Mouse (Mus musculus) heart, adult 2 months (tissue): ENCODE data around the gene Opa3. TPM values are rescaled to one million over a fixed set of nuclear protein-coding genes. Genes with fewer than 3 reads are reported as not detected.

Experiments used
- DNase-seq, 2 experiments: peaks; one replicate each; pipeline ENCODE4 v3.0.0; 2021
- H3K27ac ChIP-seq: fragments of 200-600 bp; 2 replicates; pipeline ENCODE4 v1.8.1; 2022
- H3K27me3 ChIP-seq: fragments of 200-500 bp; 2 replicates; pipeline ENCODE4 v1.6.1; 2012; ENCODE audit warnings: mild to moderate bottlenecking, low read length, inconsistent platforms, mixed read lengths; ENCODE audit not compliant: control insufficient read depth, insufficient read depth
- H3K36me3 ChIP-seq: fragments of 200-500 bp; 2 replicates; pipeline ENCODE4 v1.6.1; 2012; ENCODE audit warnings: low read length, inconsistent platforms; ENCODE audit not compliant: control insufficient read depth, insufficient read depth
- H3K4me1 ChIP-seq: fragments of 200-500 bp; 2 replicates; pipeline ENCODE4 v1.6.1; 2011; ENCODE audit warnings: low read length; ENCODE audit not compliant: control insufficient read depth, insufficient read depth
- H3K4me3 ChIP-seq: fragments of 200-600 bp; 2 replicates; pipeline ENCODE4 v1.8.1; 2022
- H3K79me2 ChIP-seq: fragments of 200-500 bp; replicated peaks from 2 replicates; pipeline ENCODE4 v1.6.1; 2012; ENCODE audit warnings: mild to moderate bottlenecking, inconsistent platforms, low read length, moderate library complexity, mixed read lengths; ENCODE audit not compliant: control insufficient read depth, insufficient read depth
- H3K9ac ChIP-seq: fragments of 200-500 bp; 2 replicates; pipeline ENCODE4 v1.6.1; 2012; ENCODE audit warnings: low read depth, mild to moderate bottlenecking, control low read depth, inconsistent platforms, low read length, mixed read lengths
- CTCF ChIP-seq: fragments of 200-600 bp; IDR thresholded peaks from 2 replicates; pipeline ENCODE4 v1.8.1; 2022; ENCODE audit warnings: antibody characterized with exemption, mild to moderate bottlenecking, moderate library complexity
- EP300 ChIP-seq: fragments of 200-500 bp; IDR thresholded peaks from 2 replicates; pipeline ENCODE4 v1.6.1; 2011; ENCODE audit warnings: low read depth, low read length, control low read depth; ENCODE audit not compliant: insufficient read depth
- POLR2A ChIP-seq: fragments of 200-500 bp; IDR thresholded peaks from 2 replicates; pipeline ENCODE4 v1.6.1; 2011; ENCODE audit warnings: mild to moderate bottlenecking, low read depth, low read length, control low read depth; ENCODE audit not compliant: insufficient read depth
- WGBS: fragments of 180-500 bp; shearing (Covaris S2); methylation state at CpG from one replicate; pipeline ENCODE4 v1.1.7; 2018; 5-methylcytosine and 5-hydroxymethylcytosine counted together
- intact Hi-C: fragments of 180-260 bp; cut with DNase I; formaldehyde crosslinking; loops from one replicate; pipeline ENCODE4 v1.15.1; 2025
- polyA plus RNA-seq: library from polyadenylated mRNA; depleted of rRNA; stranded (reverse); fragments of >200 nt; gene quantifications from 2 replicates; pipeline ENCODE4 v1.2.3, GENCODE M21; 2012
- total RNA-seq, 2 experiments: library from RNA; stranded (reverse); gene quantifications; 2 replicates each; pipeline ENCODE4 v1.2.3; 2021

The Opa3 gene
- total and polyA plus RNA-seq, 3 experiments: 59.9 to 66.0 (median 64.6) TPM

- Histone ChIP-seq H3K4me1 (peaks cover 2% of the 10 kb centered on the region), H3K36me3 (no peaks in the 10 kb centered on the region), H3K4me3 (peak overlapping the region; percentile 52), H3K79me2 (no peaks in the 10 kb centered on the region), H3K27me3 (no peaks in the 10 kb centered on the region), H3K27ac (peak overlapping the region; percentile 95), H3K9ac (peak overlapping the region; percentile 23; the same call in 1 of the 2 replicates)
- WGBS: under 1% methylated on average over 29 of the region's 29 CpGs
- intact Hi-C loops: loop anchor here (1.0 kb wide), 1 partner anchor 43 kb away; no protein-coding TSS in a partner anchor
- TF ChIP-seq CTCF (peak; percentile 99), EP300 (peak; percentile 92; the same call in 1 of the 2 replicates), POLR2A (0 out of 2 replicates have a peak, but pooled peaks have one; percentile 15)
- peak; percentile 80 for DNase-seq
Observed at GRCm38 (mm10) chr7:19300501-19301421, 72.6 kb downstream of the Opa3 start.

DNA sequence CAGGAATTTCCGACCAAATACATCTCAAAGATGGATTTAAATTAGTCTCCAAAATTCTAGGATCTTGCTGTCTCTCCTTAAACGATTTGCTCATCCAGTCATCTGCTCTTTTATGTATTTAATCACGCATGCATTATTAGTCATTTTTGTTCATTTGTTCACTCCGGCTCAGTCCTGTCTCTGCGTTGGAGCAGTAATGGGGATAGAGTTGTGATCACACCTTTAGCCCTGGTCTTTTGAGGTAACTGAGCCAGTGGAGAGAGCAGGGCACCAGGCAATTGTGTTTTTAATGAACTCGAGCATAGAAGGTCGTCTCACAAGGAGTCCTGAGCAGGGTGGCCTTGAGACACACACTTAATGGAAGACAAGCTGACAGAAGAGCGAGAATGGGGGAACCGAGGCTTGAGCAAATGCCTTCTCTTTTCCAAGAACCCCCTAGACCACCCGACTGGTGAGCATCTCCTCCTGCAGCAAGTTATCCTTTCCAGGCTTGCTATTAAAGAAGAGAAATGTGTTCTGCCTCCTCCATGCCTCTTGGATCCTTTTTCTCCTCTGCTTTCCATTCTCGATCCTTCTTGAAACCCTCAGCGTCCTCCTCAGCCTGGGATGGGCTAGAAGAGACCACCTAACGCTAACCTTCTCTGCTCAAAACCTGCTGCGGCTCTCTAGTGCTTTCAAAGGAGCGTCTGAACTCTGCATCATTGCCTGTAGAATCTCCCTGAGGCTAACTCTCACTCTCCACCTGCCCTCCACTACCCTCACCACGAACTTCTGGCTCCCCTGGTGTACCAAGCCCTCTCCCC is 73.5 kb downstream of the Opa3 start:
- Histone ChIP-seq H3K4me3 (peak overlapping the region; percentile 52; the same call in 1 of the 2 replicates), H3K36me3 (no peaks in the 10 kb centered on the region), H3K9ac (no peak overlapping the region; the same call in 1 of the 2 replicates), H3K79me2 (no peaks in the 10 kb centered on the region), H3K27me3 (no peaks in the 10 kb centered on the region), H3K4me1 (peaks cover 2% of the 10 kb centered on the region), H3K27ac (peak overlapping the region; percentile 95)
- TF ChIP-seq EP300 (no peak), POLR2A (no peak), CTCF (no peak)
- intact Hi-C loops: no loop called here
- WGBS: 23% methylated on average over 16 of the region's 16 CpGs
- no peak for DNase-seq

DNA sequence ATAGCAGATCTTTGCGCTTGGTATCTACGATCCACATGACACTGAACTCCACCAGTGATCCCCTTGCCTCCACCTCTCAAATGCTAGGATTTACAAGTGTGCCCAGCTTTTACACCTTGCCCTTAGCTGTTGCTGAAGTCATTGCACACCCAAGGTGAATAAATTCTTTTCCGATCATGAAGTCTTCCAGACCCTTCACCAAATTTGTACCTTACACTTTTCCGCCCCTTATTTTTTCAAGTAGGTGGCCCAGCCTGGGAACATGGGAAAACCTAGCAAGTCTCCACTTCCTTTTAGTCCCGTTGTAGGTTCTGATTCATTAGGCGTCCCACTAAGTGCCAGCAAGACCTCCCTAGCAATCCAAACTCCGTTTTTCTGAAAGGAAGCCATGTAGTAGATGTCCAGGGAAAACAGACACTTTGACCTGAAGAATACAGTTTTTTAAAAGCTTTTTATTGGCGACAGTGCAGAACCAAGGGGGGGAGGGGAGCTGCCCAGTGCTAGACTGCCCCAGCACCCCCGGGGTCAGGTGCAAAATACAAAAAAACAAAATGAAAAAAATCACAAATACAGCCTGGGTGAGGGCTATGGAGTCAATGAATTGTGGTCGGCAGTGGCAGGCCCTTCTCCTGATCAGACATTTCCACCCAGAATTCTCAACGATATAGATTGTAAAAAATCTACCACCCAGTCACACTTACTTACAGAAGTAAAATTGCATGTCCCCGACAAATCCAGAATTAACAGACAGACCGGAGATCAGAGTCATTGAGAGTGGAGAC is 74.3 kb downstream of the Opa3 start:
- no peak for TF ChIP-seq POLR2A
- TF ChIP-seq CTCF: no peak
- Histone ChIP-seq H3K4me1 (peaks cover 2% of the 10 kb centered on the region), H3K27me3 (no peaks in the 10 kb centered on the region), H3K27ac (no peak overlapping the region), H3K9ac (no peak overlapping the region), H3K36me3 (no peaks in the 10 kb centered on the region), H3K4me3 (no peak overlapping the region), H3K79me2 (no peaks in the 10 kb centered on the region)
- DNase-seq: no peak
- 64% methylated on average over 13 of the region's 13 CpGs for WGBS
- intact Hi-C loops: no loop called here

- TF ChIP-seq POLR2A (no peak), EP300 (no peak), CTCF (no peak)
- Histone ChIP-seq H3K4me1 (peaks cover 2% of the 10 kb centered on the region), H3K36me3 (no peaks in the 10 kb centered on the region), H3K27me3 (no peaks in the 10 kb centered on the region), H3K79me2 (no peaks in the 10 kb centered on the region), H3K27ac (no peak overlapping the region), H3K4me3 (no peak overlapping the region), H3K9ac (no peak overlapping the region)
- 91% methylated on average over 12 of the region's 12 CpGs for WGBS
- DNase-seq: no peak
- intact Hi-C loops: no loop called here
Observed at GRCm38 (mm10) chr7:19303046-19303305, 74.8 kb downstream of the Opa3 start.

- H3K27me3 ChIP-seq: no peaks in the 10 kb centered on the region
- no peak overlapping the region for H3K27ac ChIP-seq
- H3K36me3 ChIP-seq: no peaks in the 10 kb centered on the region
- no peaks in the 10 kb centered on the region for H3K79me2 ChIP-seq
- H3K9ac ChIP-seq: no peak overlapping the region
- DNase-seq: peak; percentile 78 to 90
- 3% methylated on average over 16 of the region's 16 CpGs for WGBS
- peak overlapping the region; percentile 45 for H3K4me3 ChIP-seq
- H3K4me1 ChIP-seq: peaks cover 2% of the 10 kb centered on the region
- intact Hi-C loops: no loop called here
- TF ChIP-seq CTCF: peak; percentile 93
- no peak for TF ChIP-seq EP300
Observed at GRCm38 (mm10) chr7:19303770-19304169, 75.6 kb downstream of the Opa3 start.
